Mouse (Mus musculus) E14TG2a.4 (cell line): Measurements from ENCODE around the gene Ankrd35.

ENCODE experiments used
- H3K27me3 ChIP-seq: 2 replicates; pipeline ENCODE4 v1.6.1; 2014; ENCODE audit warnings: low read length, control low read depth; ENCODE audit not compliant: insufficient read depth
- H3K36me3 ChIP-seq: 2 replicates; pipeline ENCODE4 v1.6.1; 2014; ENCODE audit warnings: low read length, control low read depth; ENCODE audit not compliant: insufficient read depth
- H3K4me1 ChIP-seq: replicated peaks from 2 replicates; pipeline ENCODE4 v1.6.1; 2014; ENCODE audit warnings: low read depth, low read length, control low read depth
- H3K4me3 ChIP-seq: replicated peaks from 2 replicates; pipeline ENCODE4 v1.5.1; 2014; ENCODE audit warnings: mild to moderate bottlenecking, low read length
- H3K9me3 ChIP-seq: 2 replicates; pipeline ENCODE4 v1.6.1; 2014; ENCODE audit warnings: low read length, control low read depth
- CTCF ChIP-seq: conservative IDR thresholded peaks from 2 replicates; pipeline ENCODE4 v1.5.1; 2014; ENCODE audit warnings: low read length
- NANOG ChIP-seq: IDR thresholded peaks from 2 replicates; pipeline ENCODE4 v1.6.1; 2014; ENCODE audit warnings: borderline replicate concordance, low read length, mixed read lengths
- POU5F1 ChIP-seq: IDR thresholded peaks from 2 replicates; pipeline ENCODE4 v1.6.1; 2014; ENCODE audit warnings: low read length, borderline replicate concordance

Ankrd35 gene

GRCm38 (mm10) chr3:96696198-96696765, 26.4 kb downstream of the Ankrd35 start, which contains the start of gene Pias3:
Gene Pias3 (plus strand): TSS chr3:96696384.
- H3K36me3 ChIP-seq, result peaks cover 13% of the 10 kb centered on the region
- H3K27me3 ChIP-seq, result no peaks in the 10 kb centered on the region
- peak within 1 kb of the TSS; percentile 98 for H3K4me3 ChIP-seq
- peaks cover 76% of the 10 kb centered on the region for H3K4me1 ChIP-seq
- H3K9me3 ChIP-seq, result no peaks in the 10 kb centered on the region
- TF ChIP-seq POU5F1, result no peak
- TF ChIP-seq CTCF, result no peak
- TF ChIP-seq NANOG, result no peak

- TF ChIP-seq NANOG (no peak), CTCF (no peak), POU5F1 (no peak)
- no peaks in the 10 kb centered on the region for H3K27me3 ChIP-seq
- H3K9me3 ChIP-seq, result no peaks in the 10 kb centered on the region
- peaks cover 76% of the 10 kb centered on the region for H3K4me1 ChIP-seq
- H3K36me3 ChIP-seq, result peaks cover 21% of the 10 kb centered on the region
- H3K4me3 ChIP-seq, result peak overlapping the region; percentile 98
Measured at GRCm38 (mm10) chr3:96696766-96697732, 27.1 kb downstream of the Ankrd35 start.

GRCm38 (mm10) chr3:96698993-96699690, 29.2 kb downstream of the Ankrd35 start:
- H3K4me3 ChIP-seq, result peak overlapping the region; percentile 39
- TF ChIP-seq POU5F1 (no peak), CTCF (no peak), NANOG (no peak)
- no peaks in the 10 kb centered on the region for H3K27me3 ChIP-seq
- peaks cover 40% of the 10 kb centered on the region for H3K36me3 ChIP-seq
- H3K9me3 ChIP-seq, result no peaks in the 10 kb centered on the region
- H3K4me1 ChIP-seq, result peaks cover 79% of the 10 kb centered on the region

- Histone ChIP-seq H3K9me3 (no peaks in the 10 kb centered on the region), H3K4me1 (peaks cover 86% of the 10 kb centered on the region), H3K36me3 (peaks cover 53% of the 10 kb centered on the region), H3K4me3 (no peak overlapping the region), H3K27me3 (no peaks in the 10 kb centered on the region)
- TF ChIP-seq POU5F1 (no peak), CTCF (peak; percentile 77), NANOG (no peak)
Measured at GRCm38 (mm10) chr3:96700376-96700775, 30.4 kb downstream of the Ankrd35 start.

- Histone ChIP-seq H3K4me3 (peak overlapping the region; percentile 60), H3K9me3 (no peaks in the 10 kb centered on the region), H3K4me1 (peaks cover 84% of the 10 kb centered on the region), H3K27me3 (no peaks in the 10 kb centered on the region), H3K36me3 (peaks cover 59% of the 10 kb centered on the region)
- no peak for TF ChIP-seq POU5F1
- no peak for TF ChIP-seq NANOG
- no peak for TF ChIP-seq CTCF
Measured at GRCm38 (mm10) chr3:96701003-96701402, 31.1 kb downstream of the Ankrd35 start.

- H3K4me3 ChIP-seq, result no peak overlapping the region
- H3K4me1 ChIP-seq, result peaks cover 79% of the 10 kb centered on the region
- H3K27me3 ChIP-seq, result peaks cover 10% of the 10 kb centered on the region
- H3K9me3 ChIP-seq, result no peaks in the 10 kb centered on the region
- peaks cover 71% of the 10 kb centered on the region for H3K36me3 ChIP-seq
- TF ChIP-seq NANOG (no peak), CTCF (peak; percentile 72)
Measured at GRCm38 (mm10) chr3:96704778-96705177, 34.8 kb downstream of the Ankrd35 start.

- TF ChIP-seq CTCF (no peak), POU5F1 (no peak), NANOG (no peak)
- Histone ChIP-seq H3K9me3 (no peaks in the 10 kb centered on the region), H3K36me3 (peaks cover 76% of the 10 kb centered on the region), H3K27me3 (peaks cover 10% of the 10 kb centered on the region), H3K4me3 (no peak overlapping the region), H3K4me1 (peaks cover 64% of the 10 kb centered on the region)
Measured at GRCm38 (mm10) chr3:96706217-96706616, 36.3 kb downstream of the Ankrd35 start.

- TF ChIP-seq CTCF (no peak), POU5F1 (no peak), NANOG (no peak)
- H3K9me3 ChIP-seq, result no peaks in the 10 kb centered on the region
- H3K4me3 ChIP-seq, result no peak overlapping the region
- peaks cover 76% of the 10 kb centered on the region for H3K36me3 ChIP-seq
- peaks cover 57% of the 10 kb centered on the region for H3K4me1 ChIP-seq
- peaks cover 10% of the 10 kb centered on the region for H3K27me3 ChIP-seq
Measured at GRCm38 (mm10) chr3:96706984-96707383, 37.1 kb downstream of the Ankrd35 start.
